Mouse (Mus musculus): ENCODE measurements around the gene Krtap24-1. TPM values are rescaled to one million over a fixed set of nuclear protein-coding genes. Genes with fewer than 3 reads are reported as not detected.

Krtap24-1 gene
- polyA plus RNA-seq, 2 experiments = not detected

- no peaks in the 10 kb centered on the region for H3K27me3 ChIP-seq (ENCODE audit: control insufficient read depth, insufficient read depth, low read length)
- no peaks in the 10 kb centered on the region for H3K36me3 ChIP-seq (replicated peaks; ENCODE audit: control insufficient read depth, insufficient read depth, low read depth)
- no peak overlapping the region for H3K4me2 ChIP-seq (ENCODE audit: low read depth)
- no peak overlapping the region for H3K27ac ChIP-seq
- ATAC-seq (ENCODE audit: insufficient read depth) (no peak), DNase-seq (ENCODE audit: low read depth in 3 of 3, low spot score in 3 of 3) (no peak)
- no peaks in the 10 kb centered on the region for H3K4me1 ChIP-seq (replicated peaks; ENCODE audit: control insufficient read depth in 2 of 2, insufficient read depth in 2 of 2, low read length in 1 of 2)
- no peak overlapping the region for H3K4me3 ChIP-seq (ENCODE audit: insufficient read depth in 1 of 2, low read depth in 2 of 2, low read length in 2 of 2)
- no peak overlapping the region for H3K9ac ChIP-seq (replicated peaks)
- no peaks in the 10 kb centered on the region for H3K9me3 ChIP-seq (ENCODE audit: control insufficient read depth, low read length)
- TF ChIP-seq CTCF (IDR thresholded peaks at IDR 0.05; ENCODE audit: low read depth) (peak; percentile 25; the same call in 1 of the 2 replicates), EP300 (IDR thresholded peaks at IDR 0.05; ENCODE audit: low read depth) (no peak)
Observed at GRCm38 (mm10) chr16:88592758-88593157, 19.3 kb downstream of the Krtap24-1 start.

GRCm38 (mm10) chr16:88583338-88583737 is 28.7 kb downstream of the Krtap24-1 start:
- no peaks in the 10 kb centered on the region for H3K9me3 ChIP-seq (ENCODE audit: control insufficient read depth, low read length)
- H3K4me1 ChIP-seq (replicated peaks; ENCODE audit: control insufficient read depth in 2 of 2, insufficient read depth in 2 of 2, low read length in 1 of 2) = no peaks in the 10 kb centered on the region
- TF ChIP-seq CTCF (IDR thresholded peaks at IDR 0.05; ENCODE audit: low read depth) = no peak
- TF ChIP-seq EP300 (IDR thresholded peaks at IDR 0.05; ENCODE audit: low read depth) = no peak
- no peaks in the 10 kb centered on the region for H3K27me3 ChIP-seq (ENCODE audit: control insufficient read depth, insufficient read depth, low read length)
- H3K9ac ChIP-seq (replicated peaks) = no peak overlapping the region
- no peak overlapping the region for H3K27ac ChIP-seq
- ATAC-seq (ENCODE audit: insufficient read depth) (no peak), DNase-seq (ENCODE audit: low read depth in 3 of 3, low spot score in 3 of 3) (no peak)
- no peak overlapping the region for H3K4me2 ChIP-seq (ENCODE audit: low read depth)
- H3K36me3 ChIP-seq (replicated peaks; ENCODE audit: control insufficient read depth, insufficient read depth, low read depth) = no peaks in the 10 kb centered on the region
- WGBS (ENCODE audit: insufficient replicate concordance) = 68% methylated on average over 9 of the region's 9 CpGs
- H3K4me3 ChIP-seq (ENCODE audit: insufficient read depth in 1 of 2, low read depth in 2 of 2, low read length in 2 of 2) = no peak overlapping the region

GRCm38 (mm10) chr16:88575885-88576679 is 36.0 kb downstream of the Krtap24-1 start:
- no peak overlapping the region for H3K27ac ChIP-seq
- H3K9me3 ChIP-seq (ENCODE audit: control insufficient read depth, low read length) = no peaks in the 10 kb centered on the region
- H3K4me2 ChIP-seq (ENCODE audit: low read depth) = no peak overlapping the region
- TF ChIP-seq CTCF (IDR thresholded peaks at IDR 0.05; ENCODE audit: low read depth) = no peak
- no peak for TF ChIP-seq EP300 (IDR thresholded peaks at IDR 0.05; ENCODE audit: low read depth)
- no peaks in the 10 kb centered on the region for H3K27me3 ChIP-seq (ENCODE audit: control insufficient read depth, insufficient read depth, low read length)
- DNase-seq (ENCODE audit: low read depth in 3 of 3, low spot score in 3 of 3) (no peak), ATAC-seq (ENCODE audit: insufficient read depth) (no peak)
- H3K9ac ChIP-seq (replicated peaks) = no peak overlapping the region
- no peaks in the 10 kb centered on the region for H3K4me1 ChIP-seq (replicated peaks; ENCODE audit: control insufficient read depth in 2 of 2, insufficient read depth in 2 of 2, low read length in 1 of 2)
- no peak overlapping the region for H3K4me3 ChIP-seq (ENCODE audit: insufficient read depth in 1 of 2, low read depth in 2 of 2, low read length in 2 of 2)
- 49% methylated on average over 4 of the region's 4 CpGs for WGBS (ENCODE audit: insufficient replicate concordance)
- H3K36me3 ChIP-seq (replicated peaks; ENCODE audit: control insufficient read depth, insufficient read depth, low read depth) = no peaks in the 10 kb centered on the region

- Histone ChIP-seq H3K4me2 (ENCODE audit: low read depth) (no peak overlapping the region), H3K4me1 (replicated peaks; ENCODE audit: control insufficient read depth in 2 of 2, insufficient read depth in 2 of 2, low read length in 1 of 2) (no peaks in the 10 kb centered on the region), H3K27me3 (ENCODE audit: control insufficient read depth, insufficient read depth, low read length) (no peaks in the 10 kb centered on the region), H3K4me3 (ENCODE audit: insufficient read depth in 1 of 2, low read depth in 2 of 2, low read length in 2 of 2) (no peak overlapping the region), H3K27ac (no peak overlapping the region), H3K9ac (replicated peaks) (no peak overlapping the region), H3K9me3 (ENCODE audit: control insufficient read depth, low read length) (no peaks in the 10 kb centered on the region), H3K36me3 (replicated peaks; ENCODE audit: control insufficient read depth, insufficient read depth, low read depth) (no peaks in the 10 kb centered on the region)
- WGBS (ENCODE audit: insufficient replicate concordance) = 77% methylated on average over 5 of the region's 5 CpGs
- no peak for ATAC-seq (ENCODE audit: insufficient read depth)
- TF ChIP-seq CTCF (IDR thresholded peaks at IDR 0.05; ENCODE audit: low read depth) = no peak
- TF ChIP-seq EP300 (IDR thresholded peaks at IDR 0.05; ENCODE audit: low read depth) = no peak
- no peak for DNase-seq (ENCODE audit: low read depth in 3 of 3, low spot score in 3 of 3)
Observed at GRCm38 (mm10) chr16:88572904-88573404, 39.1 kb downstream of the Krtap24-1 start.

GRCm38 (mm10) chr16:88570136-88570535 is 41.9 kb downstream of the Krtap24-1 start:
- no peaks in the 10 kb centered on the region for H3K4me1 ChIP-seq (replicated peaks; ENCODE audit: control insufficient read depth in 2 of 2, insufficient read depth in 2 of 2, low read length in 1 of 2)
- H3K9ac ChIP-seq (replicated peaks) = no peak overlapping the region
- no peak for TF ChIP-seq CTCF (IDR thresholded peaks at IDR 0.05; ENCODE audit: low read depth)
- TF ChIP-seq EP300 (IDR thresholded peaks at IDR 0.05; ENCODE audit: low read depth) = no peak
- no peak for DNase-seq (ENCODE audit: low read depth in 3 of 3, low spot score in 3 of 3)
- no peak overlapping the region for H3K4me3 ChIP-seq (ENCODE audit: insufficient read depth in 1 of 2, low read depth in 2 of 2, low read length in 2 of 2)
- no peak overlapping the region for H3K27ac ChIP-seq
- no peak overlapping the region for H3K4me2 ChIP-seq (ENCODE audit: low read depth)
- H3K36me3 ChIP-seq (replicated peaks; ENCODE audit: control insufficient read depth, insufficient read depth, low read depth) = no peaks in the 10 kb centered on the region
- H3K9me3 ChIP-seq (ENCODE audit: control insufficient read depth, low read length) = no peaks in the 10 kb centered on the region
- ATAC-seq (ENCODE audit: insufficient read depth) = no peak
- no peaks in the 10 kb centered on the region for H3K27me3 ChIP-seq (ENCODE audit: control insufficient read depth, insufficient read depth, low read length)

Data from liver, embryonic 14.5 days (tissue).